Mouse (Mus musculus): Measurements from ENCODE around the gene Oog3. TPM values are rescaled to one million over a fixed set of nuclear protein-coding genes. Genes with fewer than 3 reads are reported as not detected.

Gene Oog3
- not detected for total RNA-seq (2021)

DNA sequence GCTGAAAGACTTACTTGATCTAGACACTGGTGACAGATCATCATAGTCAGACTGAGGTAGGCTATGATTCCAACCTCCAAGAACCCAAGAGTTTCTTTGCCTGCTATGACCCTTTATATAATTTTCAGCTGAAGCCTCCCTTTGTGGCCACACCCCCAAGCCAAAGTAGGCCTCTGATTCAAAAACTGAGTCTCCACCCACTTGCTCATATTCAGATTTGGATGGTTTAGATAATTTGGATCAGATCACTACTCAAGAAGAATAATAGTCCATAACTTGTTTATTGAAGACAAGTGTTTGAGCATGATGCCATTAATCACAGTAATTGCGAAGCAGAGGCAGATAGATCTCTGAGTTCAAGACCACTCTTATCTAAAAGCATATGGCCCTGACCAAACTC is at the start of gene Oog3:
TSS of gene Oog3 (minus strand) at position 101 of the 400 bp plus-strand sequence.
- no peak for DNase-seq
- intact Hi-C loops (cut with DNase I): no loop called here

DNA sequence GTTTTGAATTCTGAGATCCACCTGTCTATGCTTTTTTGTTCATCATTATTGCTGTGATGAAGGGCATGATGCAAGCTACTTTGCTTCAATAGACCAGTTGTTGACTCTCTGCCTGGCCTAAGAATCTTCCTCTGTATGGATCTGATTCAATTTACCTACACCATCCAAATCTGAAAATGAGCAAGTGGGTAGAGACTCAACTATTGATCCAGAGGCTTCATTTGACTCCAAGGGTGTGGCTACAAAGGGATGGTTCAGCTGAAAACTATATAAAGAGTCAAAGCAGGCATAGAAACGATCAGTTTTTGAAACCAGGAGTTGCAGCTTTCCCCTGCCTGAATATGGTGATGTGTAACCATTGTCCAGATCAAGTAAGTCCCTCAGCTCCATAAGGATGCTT is 28.0 kb upstream of the Oog3 start, which contains the start of gene Oog2:
TSS of gene Oog2 (plus strand) at position 301 of the 400 bp plus-strand sequence.
- intact Hi-C loops (cut with DNase I): no loop called here
- DNase-seq: no peak

Other genes with a start within 250 kb of the Oog3 start
- gene Pramef25, start 211.6 kb downstream of the Oog3 start, total RNA-seq (2021): not detected
- not detected for gene Gm13101, start 195.7 kb downstream of the Oog3 start, total RNA-seq (2021)
- not detected for gene Pramef17, start 168.3 kb downstream of the Oog3 start, total RNA-seq (2021)
- gene Pramel4, start 103.5 kb downstream of the Oog3 start, total RNA-seq (2021): not detected
- gene Gm13102, start 56.2 kb downstream of the Oog3 start, total RNA-seq (2021): not detected
- not detected for gene Oog2, start 28.1 kb upstream of the Oog3 start, total RNA-seq (2021)
- not detected for gene C87977, start 50.7 kb upstream of the Oog3 start, total RNA-seq (2021)
- gene Pramel5, start 117.8 kb upstream of the Oog3 start, total RNA-seq (2021): not detected
- gene Gm13128, start 167.6 kb upstream of the Oog3 start, total RNA-seq (2021): not detected
- not detected for gene Gm13119, start 195.3 kb upstream of the Oog3 start, total RNA-seq (2021)
- not detected for gene Pramef20, start 215.3 kb upstream of the Oog3 start, total RNA-seq (2021)
- not detected for gene Pramef12, start 245.8 kb upstream of the Oog3 start, total RNA-seq (2021)

All from left cerebral cortex, postnatal 4 days (tissue).